ENCODE assay signal across 8 mouse cellular contexts in the genomic region with DNA sequence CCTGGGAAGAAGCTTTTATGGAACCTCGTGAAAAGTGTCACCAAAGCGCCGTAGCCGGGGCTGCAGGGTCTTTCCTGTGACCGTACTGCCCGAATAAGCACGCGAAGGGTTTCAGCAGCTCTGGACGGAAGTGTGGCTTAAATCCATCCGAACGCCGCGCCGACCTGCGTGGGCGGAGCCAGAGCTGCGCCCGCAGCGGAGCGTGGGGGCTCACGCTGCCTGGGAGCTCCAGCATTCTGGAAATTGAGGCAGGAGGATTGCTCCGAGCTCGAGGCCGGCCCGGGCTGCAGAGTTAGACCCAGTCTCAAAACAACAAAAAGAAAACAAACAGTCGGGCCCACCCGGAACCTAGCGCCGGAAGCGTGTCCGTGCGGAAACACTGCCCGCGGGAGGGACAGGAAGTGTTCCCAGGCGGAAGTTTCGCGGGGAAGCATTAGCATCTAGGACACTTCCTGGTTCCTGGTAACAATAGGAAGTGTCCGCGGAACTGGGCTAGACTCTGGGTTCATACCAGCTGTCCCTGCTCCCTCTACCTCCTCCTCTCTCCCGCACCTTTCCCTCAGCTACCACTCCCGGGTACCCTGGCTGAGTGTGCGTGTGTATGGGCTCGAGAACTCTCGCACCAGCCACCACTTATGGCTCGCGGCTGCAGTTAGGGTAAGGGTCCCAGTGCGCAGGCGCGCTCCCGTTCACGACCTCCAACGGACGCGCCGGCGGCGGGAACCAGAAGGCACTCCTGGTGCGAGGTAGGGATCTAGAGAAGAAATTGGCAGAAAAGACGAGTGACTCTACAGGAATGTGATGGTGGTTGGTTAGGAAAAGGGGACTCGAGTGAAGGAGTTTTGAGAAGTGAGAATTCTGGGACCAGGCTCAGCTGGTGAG. TPM values are rescaled to one million over a fixed set of nuclear protein-coding genes. Genes with fewer than 3 reads are reported as not detected.
DNase-seq lines count a peak whose midpoint lies in the region; ATAC-seq lines count a peak whose summit lies in the region.

Gene Zfp668 (minus strand): TSS at position 362 of the 882 bp plus-strand sequence.

- H3K9ac ChIP-seq in intestine, embryonic 14.5 days (ENCODE audit: low read length): peak within 1 kb of the TSS; percentile 98

- H3K27me3 ChIP-seq in intestine, embryonic 14.5 days (replicated peaks; ENCODE audit: control insufficient read depth, insufficient read depth, low read length): no peaks in the 10 kb centered on the region

- no peaks in the 10 kb centered on the region for H3K9me3 ChIP-seq in intestine, embryonic 14.5 days (ENCODE audit: control insufficient read depth, low read length)

- peak within 1 kb of the TSS; percentile 79 for H3K4me2 ChIP-seq in intestine, embryonic 14.5 days (ENCODE audit: low read length)

- peak; percentile 91 to 97 for DNase-seq in adrenal gland, adult (ENCODE audit: inconsistent age in 2 of 2, low spot score in 1 of 2)
- DNase-seq in embryo, embryonic 10.5 days (ENCODE audit: low spot score): peak; percentile 98
- peak; percentile 91 for DNase-seq in gastrocnemius, postnatal 14 days
- peak; percentile 97 for DNase-seq in intestine, embryonic 14.5 days (ENCODE audit: low spot score)
- peak; percentile 93 for DNase-seq in left cerebral cortex, postnatal 14 days (ENCODE audit: low spot score in 2 of 2)
- peak; percentile 96 for DNase-seq in mesoderm, embryonic 11.5 days (ENCODE audit: low read depth, low spot score)
- peak; percentile 84 to 87 for DNase-seq in right cerebral cortex, postnatal 36 days (ENCODE audit: low spot score in 2 of 2)
- peak; percentile 93 for DNase-seq in yolk sac, embryonic 10.5 days (ENCODE audit: low spot score)

- H3K36me3 ChIP-seq in intestine, embryonic 14.5 days (ENCODE audit: control insufficient read depth, insufficient read depth, low read length): peaks cover 46% of the 10 kb centered on the region

- peaks cover 18% of the 10 kb centered on the region for H3K4me1 ChIP-seq in intestine, embryonic 14.5 days (replicated peaks; ENCODE audit: control insufficient read depth, insufficient read depth, low read length)

- under 1% methylated on average over 60 of the region's 60 CpGs for WGBS in intestine, embryonic 14.5 days

- peak; percentile 73 for ATAC-seq in intestine, embryonic 14.5 days (replicated peaks; ENCODE audit: low FRiP score, low TSS enrichment, low read depth)

- intact Hi-C loops in gastrocnemius, postnatal 14 days (cut with DNase I; ENCODE audit: low total_unique reads): no loop called here
- intact Hi-C loops in left cerebral cortex, postnatal 14 days (cut with DNase I): no loop called here

- H3K4me3 ChIP-seq in intestine, embryonic 14.5 days (ENCODE audit: low read depth, low read length): peak within 1 kb of the TSS; percentile 96

- H3K27ac ChIP-seq in intestine, embryonic 14.5 days (ENCODE audit: low read depth): peak within 1 kb of the TSS; percentile 99

RNA-seq across cellular contexts. Expression of gene Zfp668, which starts in this region (rescaled TPM):
- 1 to 10 TPM; 4.6 to 4.9 TPM for total RNA-seq in gastrocnemius, postnatal 14 days (2021)
- polyA plus RNA-seq in intestine, embryonic 14.5 days (2014; fragmentation: Nextera tagmentation; extraction: Ambion mirVana): 15.7 and 17.2 TPM in 2 replicates
- 10 to 100 TPM; 22.0 to 22.6 TPM for total RNA-seq in left cerebral cortex, postnatal 14 days (2021)

Comparison
In these comparisons a context has a peak if more than half of its experiments do, and no peak if none do; other contexts are left out.
1. Peak in every context shown above with its lines: DNase-seq, ATAC-seq, H3K4me3 ChIP-seq and H3K27ac ChIP-seq.